Comparison of ENCODE assay signal across 9 mouse cellular contexts in genomic region chr5:144871775-144872174, GRCm38 (mm10).
A peak's percentile ranks its signal among the peaks of the same experiment; 100 is the strongest.
DNase-seq lines count a peak whose midpoint lies in the region; ATAC-seq and TF ChIP-seq lines count a peak whose summit lies in the region.
"Had no signal": no experiment of that assay in that cellular context is flagged by ENCODE, and none has a peak within 500 bp of the region (broad histone marks: within the 10 kb centered on the region; RNA-seq: fewer than 3 reads in every experiment).

No protein-coding gene starts in this region.

- no peak overlapping the region for H3K4me3 ChIP-seq in gastrocnemius, adult 2 months
- no peak overlapping the region for H3K4me3 ChIP-seq in lung, postnatal 0 days (ENCODE audit: low read depth, low read length)
- H3K4me3 ChIP-seq in MEL (ENCODE audit: control insufficient read depth in 1 of 2, insufficient read depth in 1 of 2, low read depth in 2 of 2, low read length in 2 of 2), result no peak overlapping the region

- TF ChIP-seq POLR2A in MEL (IDR thresholded peaks at IDR 0.05; ENCODE audit: control insufficient read depth in 1 of 2, insufficient read depth in 1 of 2, low read depth in 1 of 2, low read length in 2 of 2, poor library complexity in 1 of 2), result no peak

- TF ChIP-seq RAD21 in MEL (IDR thresholded peaks at IDR 0.05; ENCODE audit: low read depth, low read length), result peak; percentile 31

- peak; percentile 47 for TF ChIP-seq CTCF in gastrocnemius, adult 2 months (IDR thresholded peaks at IDR 0.05)
- TF ChIP-seq CTCF in lung, postnatal 0 days (IDR thresholded peaks at IDR 0.05), result peak; percentile 52
- peak in 2 of 3 experiments; percentile 59 to 74; a peak in 4 of 6 replicates for TF ChIP-seq CTCF in MEL (IDR thresholded peaks at IDR 0.05 in 2 of 3, conservative IDR thresholded peaks at IDR 0.05 in 1 of 3; ENCODE audit: control insufficient read depth in 1 of 3, insufficient read depth in 1 of 3, low read depth in 2 of 3, low read length in 3 of 3, poor library complexity in 1 of 3, severe bottlenecking in 1 of 3)

- intact Hi-C loops in gastrocnemius, adult 2 months (cut with DNase I), result no loop called here

- H3K9me3 ChIP-seq in lung, postnatal 0 days (ENCODE audit: low read length), result no peaks in the 10 kb centered on the region
- no peaks in the 10 kb centered on the region for H3K9me3 ChIP-seq in MEL (replicated peaks; ENCODE audit: insufficient read depth, low read length)

- H3K79me2 ChIP-seq in MEL (ENCODE audit: control insufficient read depth, insufficient read depth, low read length, poor library complexity), result no peaks in the 10 kb centered on the region

- no peak overlapping the region for H3K27ac ChIP-seq in gastrocnemius, adult 2 months
- no peak overlapping the region for H3K27ac ChIP-seq in lung, postnatal 0 days (ENCODE audit: low read length)
- H3K27ac ChIP-seq in MEL (ENCODE audit: control insufficient read depth, low read depth, low read length), result no peak overlapping the region
- H3K27ac ChIP-seq: macrophage had no signal

- H3K9ac ChIP-seq in lung, postnatal 0 days (replicated peaks; ENCODE audit: low read depth), result no peak overlapping the region
- H3K9ac ChIP-seq in MEL (ENCODE audit: control insufficient read depth, low read depth, low read length, poor library complexity, severe bottlenecking), result no peak overlapping the region

- TF ChIP-seq EP300 in lung, postnatal 0 days (IDR thresholded peaks at IDR 0.05), result no peak
- no peak for TF ChIP-seq EP300 in MEL (IDR thresholded peaks at IDR 0.05; ENCODE audit: low read depth in 1 of 2, low read length in 2 of 2)

- 100% methylated on average over 1 of the region's 1 CpGs for WGBS in lung, postnatal 0 days

- no peaks in the 10 kb centered on the region for H3K4me1 ChIP-seq in lung, postnatal 0 days (ENCODE audit: insufficient read depth, low read depth, low read length)
- peaks cover 0 to 3% of the 10 kb centered on the region in 2 experiments; a peak in 2 of 4 replicates for H3K4me1 ChIP-seq in MEL (ENCODE audit: control insufficient read depth in 1 of 2, insufficient read depth in 2 of 2, low read length in 2 of 2)

- no peak for ATAC-seq in lung, postnatal 0 days
- ATAC-seq: Patski had no signal

- no peak overlapping the region for H3K4me2 ChIP-seq in lung, postnatal 0 days (replicated peaks; ENCODE audit: low read depth, low read length)

- no peak for DNase-seq in gastrocnemius, adult 2 months
- no peak for DNase-seq in gastrocnemius, adult 8-10 months (ENCODE audit: low spot score in 2 of 2)
- DNase-seq in lung, postnatal 0 days (ENCODE audit: low spot score), result no peak
- no peak for DNase-seq in lung, postnatal 10 days
- DNase-seq in MEL (ENCODE audit: low read depth, low spot score), result peak; percentile 46
- DNase-seq in mesoderm, embryonic 11.5 days (ENCODE audit: low read depth, low spot score), result peak; percentile 15
- DNase-seq in spleen, postnatal 4 days (ENCODE audit: low spot score in 2 of 2), result no peak

- no peaks in the 10 kb centered on the region for H3K36me3 ChIP-seq in lung, postnatal 0 days (ENCODE audit: insufficient read depth, low read length)
- no peaks in the 10 kb centered on the region for H3K36me3 ChIP-seq in MEL (ENCODE audit: control insufficient read depth in 1 of 2, insufficient read depth in 2 of 2, low read length in 2 of 2)

- H3K27me3 ChIP-seq in lung, postnatal 0 days (replicated peaks; ENCODE audit: insufficient read depth, low read length), result no peaks in the 10 kb centered on the region
- H3K27me3 ChIP-seq in MEL (ENCODE audit: control insufficient read depth in 1 of 2, insufficient read depth in 2 of 2, low read length in 2 of 2), result no peaks in the 10 kb centered on the region
- H3K27me3 ChIP-seq: Patski had no signal

TF ChIP-seq in MEL, 35 proteins besides CTCF, POLR2A, EP300 and RAD21:
- TF ChIP-seq ZNF384 (IDR thresholded peaks at IDR 0.05; ENCODE audit: low read depth, low read length), result no peak
- peak; percentile 36 for TF ChIP-seq SMC3 (IDR thresholded peaks at IDR 0.05; ENCODE audit: low read depth, low read length)

Comparison
In these comparisons a context has a peak if more than half of its experiments do, and no peak if none do; other contexts are left out.
1. DNase-seq: peak in MEL (single experiment) and mesoderm, embryonic 11.5 days (single experiment); none in gastrocnemius, adult 2 months (single experiment), gastrocnemius, adult 8-10 months (0 of 2), lung, postnatal 0 days (single experiment), lung, postnatal 10 days (single experiment) and spleen, postnatal 4 days (0 of 2).
2. Peak in every context shown above with its lines, with median percentiles within 50 percentile points of each other: CTCF ChIP-seq.